Mouse (Mus musculus) cerebellum, adult 11 months (tissue): ENCODE results near the gene Pik3ip1.

Experiments
- DNase-seq: peaks from one replicate; pipeline ENCODE4 v3.0.0; 2022

Pik3ip1 gene

GRCm38 (mm10) chr11:3329891-3330451 is at the start of gene Pik3ip1:
Gene Pik3ip1, plus strand, starts transcription at chr11:3330401.
- no peak for DNase-seq

GRCm38 (mm10) chr11:3282887-3283286 is 47.3 kb upstream of the Pik3ip1 start:
- no peak for DNase-seq

GRCm38 (mm10) chr11:3283645-3284044 is 46.6 kb upstream of the Pik3ip1 start:
- DNase-seq, result no peak

- no peak for DNase-seq
These were observed 44.3 kb upstream of the Pik3ip1 start for GRCm38 (mm10) chr11:3285940-3286339.

GRCm38 (mm10) chr11:3287131-3287530 is 43.1 kb upstream of the Pik3ip1 start:
- peak; percentile 57 for DNase-seq

- no peak for DNase-seq
These were observed 42.3 kb upstream of the Pik3ip1 start for GRCm38 (mm10) chr11:3287921-3288320.

- DNase-seq, result peak; percentile 67
These were observed 41.5 kb upstream of the Pik3ip1 start, which contains the start of gene Patz1 for GRCm38 (mm10) chr11:3288521-3289301. Gene Patz1, plus strand, starts transcription at chr11:3288874.

GRCm38 (mm10) chr11:3289302-3289802 is 40.8 kb upstream of the Pik3ip1 start:
- DNase-seq, result peak; percentile 68

- peak; percentile 84 for DNase-seq
These were observed 40.2 kb upstream of the Pik3ip1 start for GRCm38 (mm10) chr11:3289803-3290639.

GRCm38 (mm10) chr11:3290640-3291310 is 39.4 kb upstream of the Pik3ip1 start:
- DNase-seq, result no peak

- DNase-seq, result peak; percentile 60
These were observed 38.7 kb upstream of the Pik3ip1 start for GRCm38 (mm10) chr11:3291311-3292061.

- DNase-seq, result peak; percentile 35
These were observed 38.2 kb upstream of the Pik3ip1 start for GRCm38 (mm10) chr11:3292062-3292421.

GRCm38 (mm10) chr11:3292711-3293249 is 37.4 kb upstream of the Pik3ip1 start:
- peak; percentile 32 for DNase-seq

- no peak for DNase-seq
These were observed 36.8 kb upstream of the Pik3ip1 start for GRCm38 (mm10) chr11:3293361-3293760.

GRCm38 (mm10) chr11:3294641-3295040 is 35.6 kb upstream of the Pik3ip1 start:
- DNase-seq, result no peak

GRCm38 (mm10) chr11:3296056-3296455 is 34.1 kb upstream of the Pik3ip1 start:
- no peak for DNase-seq

- DNase-seq, result no peak
These were observed 32.1 kb upstream of the Pik3ip1 start for GRCm38 (mm10) chr11:3297871-3298812.

GRCm38 (mm10) chr11:3298813-3299185 is 31.4 kb upstream of the Pik3ip1 start:
- DNase-seq, result no peak

- no peak for DNase-seq
These were observed 29.1 kb upstream of the Pik3ip1 start for GRCm38 (mm10) chr11:3301075-3301474.

- no peak for DNase-seq
These were observed 27.8 kb upstream of the Pik3ip1 start for GRCm38 (mm10) chr11:3302385-3302784.

- no peak for DNase-seq
These were observed 27.4 kb upstream of the Pik3ip1 start for GRCm38 (mm10) chr11:3302792-3303191.
